Mouse (Mus musculus) T-helper 1 cell (primary cell): ENCODE results near the gene Pck1.
"Not testable (repeated sequence)": the region's sequence is repeated elsewhere in the genome, so short reads cannot be mapped to it uniquely, and the experiment has no call there.

Source experiments
- in situ Hi-C: fragments of 300-600 bp; cut with MboI, MseI; formaldehyde crosslinking; loops from one replicate; pipeline ENCODE4 v1.15.1; 2025; ENCODE audit warnings: high pct_unique_total_duplicates

Gene Pck1

GRCm38 (mm10) chr2:173152436-173153151 lies at the start of gene Pck1:
Gene Pck1 (plus strand): TSS chr2:173153048.
- in situ Hi-C loops: no loop called here

DNA sequence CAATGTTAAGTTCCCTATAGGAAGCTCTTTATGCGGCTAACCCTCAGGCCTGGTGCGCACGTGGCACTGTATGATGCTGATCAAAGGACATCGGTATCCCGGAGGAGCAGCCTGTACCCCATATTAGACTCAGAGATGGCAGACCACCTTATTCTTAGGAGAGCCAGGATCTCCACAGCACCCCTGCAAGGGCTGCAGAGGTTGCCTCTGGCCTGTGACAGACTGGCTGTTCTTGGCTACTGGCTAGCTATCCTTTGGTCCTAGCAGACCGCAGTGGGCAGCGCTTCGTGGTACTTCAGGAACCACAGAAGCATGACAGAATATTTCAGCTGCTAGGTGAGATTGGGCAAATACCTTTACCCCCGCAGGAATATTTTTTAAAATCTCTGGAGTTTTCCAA lies 46.4 kb upstream of the Pck1 start:
- in situ Hi-C loops: loop anchor here (5.0 kb wide), 2 partner anchors 76 to 456 kb away; no protein-coding TSS in a partner anchor

- in situ Hi-C loops: loop anchor here (5.0 kb wide), 2 partner anchors 75 to 455 kb away; no protein-coding TSS in a partner anchor
These were observed 45.7 kb upstream of the Pck1 start for GRCm38 (mm10) chr2:173106889-173107785.

- in situ Hi-C loops: loop anchor here (5.0 kb wide), 2 partner anchors 74 to 454 kb away; no protein-coding TSS in a partner anchor
These were observed 44.2 kb upstream of the Pck1 start for GRCm38 (mm10) chr2:173108509-173109190.

- in situ Hi-C loops: loop anchor here (5.0 kb wide), 2 partner anchors 73 to 453 kb away; no protein-coding TSS in a partner anchor
These were observed 43.3 kb upstream of the Pck1 start for GRCm38 (mm10) chr2:173109510-173109909.

- in situ Hi-C loops: no loop called here
These were observed 42.3 kb upstream of the Pck1 start for GRCm38 (mm10) chr2:173110571-173110970.

- in situ Hi-C loops: not testable (repeated sequence)
These were observed 39.1 kb upstream of the Pck1 start for GRCm38 (mm10) chr2:173113796-173114195.

GRCm38 (mm10) chr2:173119023-173119944 lies 33.6 kb upstream of the Pck1 start, which contains the start of gene Ctcfl:
Gene Ctcfl (minus strand): TSS chr2:173119525.
- in situ Hi-C loops: no loop called here

GRCm38 (mm10) chr2:173120117-173120516 lies 32.7 kb upstream of the Pck1 start:
- in situ Hi-C loops: not testable (repeated sequence)

GRCm38 (mm10) chr2:173124022-173124735 lies 28.7 kb upstream of the Pck1 start:
- in situ Hi-C loops: no loop called here

- in situ Hi-C loops: no loop called here
These were observed 26.5 kb upstream of the Pck1 start for GRCm38 (mm10) chr2:173126386-173126785.

GRCm38 (mm10) chr2:173129111-173129510 lies 23.7 kb upstream of the Pck1 start:
- in situ Hi-C loops: no loop called here

GRCm38 (mm10) chr2:173132262-173132661 lies 20.6 kb upstream of the Pck1 start:
- in situ Hi-C loops: no loop called here

- in situ Hi-C loops: no loop called here
These were observed 20.0 kb upstream of the Pck1 start for GRCm38 (mm10) chr2:173132794-173133300.

GRCm38 (mm10) chr2:173134695-173135094 lies 18.2 kb upstream of the Pck1 start:
- in situ Hi-C loops: no loop called here

DNA sequence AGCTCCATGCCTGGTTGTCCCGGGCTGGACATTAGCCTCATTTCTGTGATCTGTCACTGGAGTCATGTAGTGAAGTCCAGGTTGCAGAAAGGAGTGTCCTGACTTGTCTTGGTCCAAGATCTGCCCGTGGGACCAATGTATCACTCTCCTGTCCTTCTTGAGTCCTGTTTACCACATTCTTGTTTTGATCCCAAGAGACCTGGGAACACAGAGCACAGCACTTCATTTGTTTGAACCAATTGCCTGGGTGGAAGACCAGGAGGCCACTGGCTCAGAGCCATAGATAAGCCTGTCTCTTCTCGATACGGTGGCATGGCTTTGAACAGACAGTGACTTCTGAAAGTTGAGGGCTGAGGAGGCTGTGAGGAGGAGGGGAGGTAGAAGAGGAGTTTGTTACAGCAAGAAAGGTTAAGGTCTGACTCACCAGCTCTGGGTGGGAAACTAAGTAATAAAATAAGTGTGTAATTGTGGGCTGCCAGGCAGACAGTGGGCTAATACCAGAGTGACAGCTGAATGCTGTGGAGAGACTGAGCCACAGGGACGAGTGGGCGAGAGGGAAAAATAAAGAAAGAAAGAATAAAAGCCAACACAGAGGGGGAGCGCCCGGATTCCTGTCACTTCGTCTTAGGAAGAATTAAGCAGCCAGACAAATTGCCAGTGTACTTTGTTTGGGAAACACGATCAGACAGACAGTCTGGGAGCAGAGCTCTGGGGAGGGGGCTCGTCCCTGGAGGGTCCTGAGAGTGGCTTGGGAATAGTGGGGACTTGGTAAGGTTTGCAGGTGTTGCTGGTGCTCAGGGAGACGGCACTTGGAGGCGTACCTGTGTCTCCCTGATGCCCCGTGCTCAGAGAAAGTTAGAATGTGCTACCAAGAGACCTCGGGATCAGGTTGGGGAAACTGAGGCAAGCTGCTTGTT lies 14.3 kb upstream of the Pck1 start:
- in situ Hi-C loops: no loop called here

DNA sequence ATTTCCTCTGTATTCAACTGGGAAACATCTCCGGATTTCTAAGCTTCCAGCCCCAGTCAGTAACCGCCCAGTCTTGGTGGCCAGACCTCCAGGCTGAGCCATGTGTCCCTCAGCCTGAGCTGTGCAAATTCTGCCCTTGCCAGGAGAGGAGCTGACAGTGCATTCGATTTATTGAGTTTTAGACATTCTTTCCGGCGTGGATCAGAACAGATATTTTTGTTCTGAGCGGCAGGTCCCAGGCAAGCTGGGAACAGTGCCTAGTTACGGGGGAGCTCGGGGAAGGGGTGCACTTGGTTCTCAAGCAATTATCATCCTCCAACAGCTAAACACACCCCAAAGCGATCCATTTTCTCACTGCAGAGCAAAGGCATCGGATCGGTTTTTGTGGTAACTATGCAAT lies 9.2 kb upstream of the Pck1 start:
- in situ Hi-C loops: no loop called here

- in situ Hi-C loops: no loop called here
These were observed 7.0 kb upstream of the Pck1 start for GRCm38 (mm10) chr2:173145808-173146207.

DNA sequence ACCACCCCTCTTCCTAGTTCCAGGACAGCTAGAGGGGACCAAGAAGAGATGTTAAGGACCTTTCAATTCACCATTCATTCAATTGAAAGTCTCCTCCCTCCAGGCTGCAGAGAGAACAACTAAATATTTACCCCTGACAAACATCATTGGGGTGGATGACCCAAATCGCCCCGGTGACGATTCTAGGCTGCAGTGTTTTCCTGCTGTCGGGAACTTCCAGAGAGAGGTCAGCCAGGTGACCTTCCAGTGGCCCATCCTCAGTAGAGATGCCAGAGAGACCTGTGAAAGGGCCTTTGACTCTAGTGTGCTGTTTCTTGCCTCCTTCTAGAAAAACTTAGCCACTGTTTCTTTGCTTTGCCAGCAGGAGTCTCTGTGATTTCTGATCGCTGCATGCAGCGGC lies 6.1 kb upstream of the Pck1 start:
- in situ Hi-C loops: no loop called here
